Mouse (Mus musculus): ENCODE data around the gene Plscr4.

Gene Plscr4

GRCm38 (mm10) chr9:92511696-92512095, 54.5 kb downstream of the Plscr4 start:
- DNase-seq (ENCODE audit: low spot score in 2 of 2): no peak

DNA sequence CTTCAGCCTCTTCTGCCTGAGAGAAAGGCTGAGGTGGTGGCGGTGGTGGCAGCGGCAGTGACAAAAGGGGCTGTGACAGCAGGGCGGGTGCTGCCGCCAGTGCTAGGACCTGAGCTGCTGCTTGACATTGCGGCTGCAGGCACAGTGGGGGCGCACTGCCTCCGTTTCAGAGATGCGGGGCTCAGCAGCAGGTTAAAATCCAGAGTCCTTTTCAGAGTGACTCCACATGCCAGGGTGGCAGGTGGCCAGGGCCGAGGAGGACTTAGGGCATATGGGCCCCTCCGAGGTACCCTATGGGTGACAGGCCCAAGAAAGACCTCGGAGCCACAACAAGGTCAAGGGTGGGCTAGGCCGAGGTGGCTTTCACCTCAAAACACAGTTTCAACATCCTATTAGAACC, 59.9 kb downstream of the Plscr4 start:
- no peak for DNase-seq (ENCODE audit: low spot score in 2 of 2)

GRCm38 (mm10) chr9:92520751-92521150, 63.6 kb downstream of the Plscr4 start:
- no peak for DNase-seq (ENCODE audit: low spot score in 2 of 2)

GRCm38 (mm10) chr9:92524506-92524905, 67.3 kb downstream of the Plscr4 start:
- no peak for DNase-seq (ENCODE audit: low spot score in 2 of 2)

DNA sequence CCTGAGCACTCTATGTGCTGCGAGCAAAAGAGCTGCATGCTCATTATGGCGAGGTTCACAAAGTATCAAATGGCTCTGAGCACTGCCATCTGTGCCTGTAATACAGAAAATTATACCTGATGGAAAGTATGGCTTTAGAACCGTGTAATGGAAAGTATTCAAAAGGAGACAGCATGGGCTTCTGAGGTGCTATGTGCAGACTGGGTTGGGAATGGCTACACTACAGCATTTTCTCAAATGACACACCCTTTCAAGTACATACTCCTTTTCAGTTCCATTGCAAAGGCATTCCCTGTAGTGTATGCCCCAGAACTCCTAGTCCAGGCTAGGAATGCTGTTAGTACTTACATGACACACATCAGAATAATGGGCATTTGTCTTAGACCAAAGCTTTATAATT, 72.9 kb downstream of the Plscr4 start:
- DNase-seq (ENCODE audit: low spot score in 2 of 2): no peak

- DNase-seq (ENCODE audit: low spot score in 2 of 2): peak; percentile 18 to 24
These were observed 80.6 kb downstream of the Plscr4 start for GRCm38 (mm10) chr9:92537735-92538134.

DNA sequence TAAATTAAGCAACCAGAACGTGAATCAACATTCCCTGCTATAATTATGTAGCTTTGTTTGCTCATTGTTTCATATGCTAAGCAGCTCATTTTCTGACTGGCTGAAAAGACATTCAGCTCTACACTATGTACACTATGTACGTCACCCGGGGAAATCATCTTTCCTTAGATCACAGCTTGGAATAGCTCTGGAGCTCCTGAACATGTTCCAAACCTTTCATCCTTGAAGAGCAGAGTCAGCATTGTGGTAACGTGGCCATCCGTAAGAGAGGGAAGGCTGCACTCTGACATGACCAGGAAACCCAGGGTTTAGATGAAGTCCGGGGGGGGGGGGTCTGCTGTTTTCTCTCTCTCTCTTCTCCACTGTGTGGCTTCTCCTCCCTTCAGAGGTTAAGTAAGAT, 81.0 kb downstream of the Plscr4 start:
- no peak for DNase-seq (ENCODE audit: low spot score in 2 of 2)

Data from right cerebral cortex, adult 2 months (tissue).